Mouse (Mus musculus) spleen, adult 12 weeks (tissue): ENCODE data around the gene Asic1.
"Not testable (repeated sequence)": the region's sequence is repeated elsewhere in the genome, so short reads cannot be mapped to it uniquely, and the experiment has no call there.

Experiments
- DNase-seq: peaks from one replicate; pipeline ENCODE4 v3.0.0; 2022; ENCODE audit warnings: low spot score

The Asic1 gene

GRCm38 (mm10) chr15:99719865-99720264 is 49.7 kb downstream of the Asic1 start:
- no peak for DNase-seq

- no peak for DNase-seq
These were observed 52.0 kb downstream of the Asic1 start for GRCm38 (mm10) chr15:99721921-99722743.

- DNase-seq = no peak
These were observed 52.9 kb downstream of the Asic1 start for GRCm38 (mm10) chr15:99723120-99723514.

- no peak for DNase-seq
These were observed 53.5 kb downstream of the Asic1 start for GRCm38 (mm10) chr15:99723515-99724291.

- no peak for DNase-seq
These were observed 54.3 kb downstream of the Asic1 start for GRCm38 (mm10) chr15:99724292-99725021.

- DNase-seq = peak; percentile 90
These were observed 55.4 kb downstream of the Asic1 start, which contains the start of gene Cox14 for GRCm38 (mm10) chr15:99725341-99726155. TSS of gene Cox14 (plus strand) at chr15:99725618.

- DNase-seq = no peak
These were observed 56.4 kb downstream of the Asic1 start for GRCm38 (mm10) chr15:99726549-99726948.

GRCm38 (mm10) chr15:99727039-99727438 is 56.9 kb downstream of the Asic1 start:
- DNase-seq = not testable (repeated sequence)

- DNase-seq = no peak
These were observed 57.4 kb downstream of the Asic1 start for GRCm38 (mm10) chr15:99727525-99727924.

- DNase-seq = no peak
These were observed 58.0 kb downstream of the Asic1 start for GRCm38 (mm10) chr15:99728211-99728610.

GRCm38 (mm10) chr15:99729056-99729783 is 59.1 kb downstream of the Asic1 start:
- no peak for DNase-seq

- no peak for DNase-seq
These were observed 61.0 kb downstream of the Asic1 start for GRCm38 (mm10) chr15:99731167-99731566.

GRCm38 (mm10) chr15:99731678-99732077 is 61.5 kb downstream of the Asic1 start:
- DNase-seq = no peak

- DNase-seq = no peak
These were observed 63.0 kb downstream of the Asic1 start for GRCm38 (mm10) chr15:99733186-99733585.

- DNase-seq = no peak
These were observed 65.5 kb downstream of the Asic1 start for GRCm38 (mm10) chr15:99735631-99736030.

GRCm38 (mm10) chr15:99736675-99737074 is 66.5 kb downstream of the Asic1 start:
- no peak for DNase-seq

- DNase-seq = no peak
These were observed 70.1 kb downstream of the Asic1 start for GRCm38 (mm10) chr15:99740229-99740628.
